Mouse (Mus musculus) MEL (cell line): ENCODE data around the gene Cacna1c. TPM values are rescaled to one million over a fixed set of nuclear protein-coding genes. Genes with fewer than 3 reads are reported as not detected.

ENCODE experiments used
- DNase-seq: peaks from one replicate; pipeline ENCODE4 v3.0.0; 2011; ENCODE audit warnings: low read depth, low spot score
- H3K27ac ChIP-seq: 2 replicates; pipeline ENCODE4 v1.5.1; 2012; ENCODE audit warnings: low read depth, mild to moderate bottlenecking, control low read depth, low read length, moderate library complexity; ENCODE audit not compliant: control insufficient read depth
- H3K27me3 ChIP-seq, 2 experiments: fragments of 150-350 bp in 1 of 2; sonication (generic) in 1 of 2; 2 replicates each; pipeline ENCODE4 v1.6.1; 2012; ENCODE audit warnings: low read length in 2 of 2, mild to moderate bottlenecking in 2 of 2, improper control_type of control experiment in 1 of 2, moderate library complexity in 1 of 2; ENCODE audit not compliant: insufficient read depth in 2 of 2, control insufficient read depth in 1 of 2
- H3K36me3 ChIP-seq, 2 experiments: 2 replicates each; pipeline ENCODE4 v1.6.1; 2012 to 2014; ENCODE audit warnings: low read length in 2 of 2, improper control_type of control experiment in 1 of 2, inconsistent platforms in 1 of 2, mild to moderate bottlenecking in 1 of 2; ENCODE audit not compliant: insufficient read depth in 2 of 2, control insufficient read depth in 1 of 2
- H3K4me1 ChIP-seq, 2 experiments: fragments of 150-350 bp in 1 of 2; sonication (generic) in 1 of 2; 2 replicates each; pipeline ENCODE4 v1.6.1; 2012; ENCODE audit warnings: low read length in 2 of 2, improper control_type of control experiment in 1 of 2, mild to moderate bottlenecking in 1 of 2; ENCODE audit not compliant: insufficient read depth in 2 of 2, control insufficient read depth in 1 of 2
- H3K4me3 ChIP-seq, 2 experiments: fragments of 150-350 bp in 1 of 2; sonication (generic) in 1 of 2; 2 replicates each; pipeline ENCODE4 v1.5.1; 2012; ENCODE audit warnings: low read depth in 2 of 2, low read length in 2 of 2, mild to moderate bottlenecking in 2 of 2, moderate library complexity in 2 of 2, control low read depth in 1 of 2, improper control_type of control experiment in 1 of 2; ENCODE audit not compliant: control insufficient read depth in 1 of 2, insufficient read depth in 1 of 2
- H3K79me2 ChIP-seq: 2 replicates; pipeline ENCODE4 v1.6.1; 2012; ENCODE audit warnings: mild to moderate bottlenecking, low read length, moderate library complexity; ENCODE audit not compliant: control insufficient read depth, poor library complexity, insufficient read depth
- H3K9ac ChIP-seq: 2 replicates; pipeline ENCODE4 v1.6.1; 2012; ENCODE audit warnings: low read depth, mild to moderate bottlenecking, control low read depth, low read length, moderate library complexity; ENCODE audit not compliant: control insufficient read depth, poor library complexity, severe bottlenecking
- H3K9me3 ChIP-seq: fragments of 150-350 bp; sonication (generic); replicated peaks from 2 replicates; pipeline ENCODE4 v1.6.1; 2012; ENCODE audit warnings: mild to moderate bottlenecking, low read length, improper control_type of control experiment, moderate library complexity; ENCODE audit not compliant: insufficient read depth
- CHD2 ChIP-seq: IDR thresholded peaks from 2 replicates; pipeline ENCODE4 v1.6.1; 2011; ENCODE audit warnings: low read length, improper control_type of control experiment
- E2F4 ChIP-seq: IDR thresholded peaks from 2 replicates; pipeline ENCODE4 v1.6.1; 2011; ENCODE audit warnings: low read depth, low read length, improper control_type of control experiment, borderline replicate concordance
- ETS1 ChIP-seq: IDR thresholded peaks from 2 replicates; pipeline ENCODE4 v1.6.1; 2012; ENCODE audit warnings: low read depth, mild to moderate bottlenecking, inconsistent platforms, low read length, improper control_type of control experiment, moderate library complexity
- GABPA ChIP-seq: IDR thresholded peaks from 2 replicates; pipeline ENCODE4 v1.6.1; 2012; ENCODE audit warnings: low read depth, mild to moderate bottlenecking, inconsistent platforms, low read length, improper control_type of control experiment, moderate library complexity
- GATA1 ChIP-seq: IDR thresholded peaks from 2 replicates; pipeline ENCODE4 v1.6.1; 2011; ENCODE audit warnings: low read depth, low read length, improper control_type of control experiment
- HCFC1 ChIP-seq: IDR thresholded peaks from 2 replicates; pipeline ENCODE4 v1.6.1; 2012; ENCODE audit warnings: low read depth, mild to moderate bottlenecking, inconsistent platforms, low read length, improper control_type of control experiment, moderate library complexity
- JUND ChIP-seq: IDR thresholded peaks from 2 replicates; pipeline ENCODE4 v1.6.1; 2011; ENCODE audit warnings: low read depth, mild to moderate bottlenecking, improper control_type of control experiment, low read length
- MAX ChIP-seq: IDR thresholded peaks from 2 replicates; pipeline ENCODE4 v1.6.1; 2011; ENCODE audit warnings: low read length, improper control_type of control experiment
- MAZ ChIP-seq: IDR thresholded peaks from 2 replicates; pipeline ENCODE4 v1.6.1; 2012; ENCODE audit warnings: low read depth, mild to moderate bottlenecking, inconsistent platforms, low read length, improper control_type of control experiment
- MEF2A ChIP-seq: IDR thresholded peaks from 2 replicates; pipeline ENCODE4 v1.6.1; 2014; ENCODE audit warnings: low read depth, mild to moderate bottlenecking, inconsistent platforms, low read length, improper control_type of control experiment; ENCODE audit not compliant: poor library complexity, insufficient replicate concordance, severe bottlenecking; ENCODE audit errors: extremely low read depth
- MYC ChIP-seq: IDR thresholded peaks from 2 replicates; pipeline ENCODE4 v1.6.1; 2011; ENCODE audit warnings: low read depth, mild to moderate bottlenecking, low read length, improper control_type of control experiment, moderate library complexity
- POLR2A ChIP-seq, 2 experiments: IDR thresholded peaks; 2 replicates each; pipeline ENCODE4 v1.6.1; 2011 to 2012; ENCODE audit warnings: low read length in 2 of 2, mild to moderate bottlenecking in 2 of 2, control low read depth in 1 of 2, improper control_type of control experiment in 1 of 2, low read depth in 1 of 2, moderate library complexity in 1 of 2; ENCODE audit not compliant: control insufficient read depth in 1 of 2, insufficient read depth in 1 of 2, poor library complexity in 1 of 2
- RAD21 ChIP-seq: IDR thresholded peaks from 2 replicates; pipeline ENCODE4 v1.6.1; 2011; ENCODE audit warnings: mild to moderate bottlenecking, low read depth, low read length, improper control_type of control experiment
- SIN3A ChIP-seq: IDR thresholded peaks from 2 replicates; pipeline ENCODE4 v1.6.1; 2012; ENCODE audit warnings: low read length, improper control_type of control experiment, inconsistent platforms
- SMC3 ChIP-seq: IDR thresholded peaks from 2 replicates; pipeline ENCODE4 v1.6.1; 2011; ENCODE audit warnings: low read depth, low read length, improper control_type of control experiment
- UBTF ChIP-seq: IDR thresholded peaks from 2 replicates; pipeline ENCODE4 v1.6.1; 2012; ENCODE audit warnings: low read depth, mild to moderate bottlenecking, inconsistent platforms, low read length, improper control_type of control experiment, moderate library complexity, borderline replicate concordance; ENCODE audit not compliant: insufficient read depth
- ZC3H11A ChIP-seq: IDR thresholded peaks from 2 replicates; pipeline ENCODE4 v1.6.1; 2012; ENCODE audit warnings: low read depth, mild to moderate bottlenecking, inconsistent platforms, low read length, improper control_type of control experiment
- ZKSCAN1 ChIP-seq: IDR thresholded peaks from 2 replicates; pipeline ENCODE4 v1.6.1; 2012; ENCODE audit warnings: low read depth, mild to moderate bottlenecking, inconsistent platforms, low read length, improper control_type of control experiment, moderate library complexity
- ZMIZ1 ChIP-seq: IDR thresholded peaks from 2 replicates; pipeline ENCODE4 v1.6.1; 2012; ENCODE audit warnings: low read depth, mild to moderate bottlenecking, inconsistent platforms, low read length, improper control_type of control experiment, moderate library complexity
- ZNF384 ChIP-seq: IDR thresholded peaks from 2 replicates; pipeline ENCODE4 v1.6.1; 2012; ENCODE audit warnings: low read depth, mild to moderate bottlenecking, inconsistent platforms, low read length, improper control_type of control experiment
- polyA plus RNA-seq, 2 experiments: library from polyadenylated mRNA; stranded (reverse) in 1 of 2; unstranded in 1 of 2; fragments of >175 nt in 1 of 2; fragments of >200 nt in 1 of 2; gene quantifications; 2 replicates each; pipeline versions ENCODE4 v1.2.1 to v1.2.4; 2012; ENCODE audit warnings: low replicate concordance in 2 of 2, low read depth in 1 of 2; ENCODE audit not compliant: insufficient read length in 2 of 2, insufficient read depth in 1 of 2, missing spikeins in 1 of 2
- total RNA-seq: library from RNA; depleted of rRNA; stranded (reverse); fragments of 300-350 nt; gene quantifications from 2 replicates; pipeline ENCODE4 v1.2.3, GENCODE M21; 2012

The Cacna1c gene
- total and polyA plus RNA-seq, 3 experiments, result 3.4 to 4.4 TPM; not detected in 1

GRCm38 (mm10) chr6:119107856-119108465 lies 88.3 kb downstream of the Cacna1c start:
- DNase-seq, result no peak
- H3K4me3 ChIP-seq, result no peak overlapping the region
- no peak for TF ChIP-seq GATA1
- TF ChIP-seq SIN3A, result no peak
- TF ChIP-seq MAX, result no peak
- no peak for TF ChIP-seq ETS1
- TF ChIP-seq ZC3H11A, result no peak
- no peak for TF ChIP-seq JUND
- no peak for TF ChIP-seq ZNF384
- TF ChIP-seq CHD2, result no peak
- TF ChIP-seq, all 39 proteins: peak for 0

GRCm38 (mm10) chr6:119107140-119107855 lies 88.9 kb downstream of the Cacna1c start:
- no peaks in the 10 kb centered on the region for H3K36me3 ChIP-seq
- H3K27ac ChIP-seq, result no peak overlapping the region
- no peaks in the 10 kb centered on the region for H3K4me1 ChIP-seq
- no peaks in the 10 kb centered on the region for H3K9me3 ChIP-seq
- H3K4me3 ChIP-seq, result no peak overlapping the region
- TF ChIP-seq MAZ, result no peak
- no peak for TF ChIP-seq HCFC1
- TF ChIP-seq GABPA, result no peak
- no peak for TF ChIP-seq SIN3A
- TF ChIP-seq ZKSCAN1, result no peak
- TF ChIP-seq MEF2A, result no peak
- TF ChIP-seq, all 39 proteins: peak for 0
- no peaks in the 10 kb centered on the region for H3K27me3 ChIP-seq
- H3K9ac ChIP-seq, result no peak overlapping the region
- no peaks in the 10 kb centered on the region for H3K79me2 ChIP-seq
- DNase-seq, result no peak

More at GRCm38 (mm10) chr6:119107856-119108465, 88.3 kb downstream of the Cacna1c start:
- Histone ChIP-seq H3K27ac (no peak overlapping the region), H3K9ac (no peak overlapping the region), H3K27me3 (no peaks in the 10 kb centered on the region), H3K79me2 (no peaks in the 10 kb centered on the region), H3K9me3 (no peaks in the 10 kb centered on the region), H3K4me1 (no peaks in the 10 kb centered on the region), H3K36me3 (no peaks in the 10 kb centered on the region)

DNA sequence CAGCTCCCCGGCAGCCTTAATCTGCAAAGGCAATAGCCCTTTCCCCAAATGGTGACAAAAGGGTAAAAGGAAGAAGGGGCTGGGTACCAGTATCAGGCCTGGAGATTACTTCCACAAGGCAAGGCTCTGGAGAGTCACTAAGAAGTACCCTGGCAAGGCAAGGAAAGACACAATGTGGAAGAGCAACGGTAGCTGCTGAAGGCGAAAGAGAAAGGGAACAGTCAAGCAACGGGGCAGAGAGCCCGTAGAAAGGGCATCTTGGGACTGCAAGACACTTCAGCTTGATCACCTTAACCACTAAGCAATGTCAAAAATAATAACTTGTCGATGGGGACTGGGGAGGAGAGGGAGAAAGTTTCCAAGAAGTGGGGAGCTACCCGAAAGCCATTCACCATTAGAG lies 89.5 kb downstream of the Cacna1c start:
- no peaks in the 10 kb centered on the region for H3K4me1 ChIP-seq
- H3K27ac ChIP-seq, result no peak overlapping the region
- H3K9me3 ChIP-seq, result no peaks in the 10 kb centered on the region
- DNase-seq, result no peak
- no peaks in the 10 kb centered on the region for H3K79me2 ChIP-seq
- H3K9ac ChIP-seq, result no peak overlapping the region
- no peak overlapping the region for H3K4me3 ChIP-seq
- H3K27me3 ChIP-seq, result no peaks in the 10 kb centered on the region
- TF ChIP-seq JUND (no peak), ZMIZ1 (no peak), GATA1 (no peak), SMC3 (no peak), POLR2A (IDR thresholded peaks at IDR 0.05; ENCODE audit: control insufficient read depth in 1 of 2, insufficient read depth in 1 of 2, low read depth in 1 of 2, low read length in 2 of 2, poor library complexity in 1 of 2) (no peak), UBTF (no peak), E2F4 (no peak), RAD21 (no peak), CHD2 (no peak), ETS1 (no peak), MYC (no peak), MAX (no peak), ZNF384 (no peak)
- H3K36me3 ChIP-seq, result no peaks in the 10 kb centered on the region
